ENCODE assay signal across 8 mouse cellular contexts in the genomic region with DNA sequence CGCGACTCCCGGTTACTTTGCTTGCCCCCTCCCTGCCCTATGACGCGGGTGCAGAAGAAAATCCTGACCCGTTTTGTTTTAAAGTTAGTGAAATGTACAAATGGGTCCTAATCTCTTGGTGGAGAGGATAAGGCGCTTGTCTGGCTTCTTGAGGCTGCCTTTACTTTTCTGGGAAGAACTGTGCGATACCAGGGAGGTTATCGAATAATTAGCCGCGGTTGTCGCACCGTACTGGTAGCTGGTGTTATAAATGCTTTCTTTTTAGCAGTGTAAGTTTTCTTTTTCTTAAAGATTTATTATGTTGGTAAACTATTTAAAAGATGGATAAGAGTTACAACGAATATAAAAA. TPM values are rescaled to one million over a fixed set of nuclear protein-coding genes. Genes with fewer than 3 reads are reported as not detected.
DNase-seq lines count a peak whose midpoint lies in the region; ATAC-seq and TF ChIP-seq lines count a peak whose summit lies in the region.

No protein-coding gene starts in this region.

- TF ChIP-seq EP300 in heart, adult 2 months (IDR thresholded peaks at IDR 0.05; ENCODE audit: insufficient read depth, low read depth, low read length) = no peak

- H3K79me3 ChIP-seq in C2C12 (ENCODE audit: low read depth) = no peaks in the 10 kb centered on the region

- DNase-seq in heart, adult 2 months = no peak
- DNase-seq in heart, adult 9 months (ENCODE audit: low spot score in 2 of 2) = no peak
- no peak for DNase-seq in liver, embryonic 11.5 days (ENCODE audit: low spot score)
- no peak for DNase-seq in adrenal gland, postnatal 36 days
- no peak for DNase-seq in adrenal gland, postnatal 4 days (ENCODE audit: low spot score in 2 of 2)
- no peak for DNase-seq in right cerebral cortex, postnatal 25 days

- peak; percentile 52 for ATAC-seq in erythroid progenitor cell, adult 5-6 weeks (replicated peaks; ENCODE audit: low FRiP score, poor library complexity, severe bottlenecking)
- ATAC-seq in liver, embryonic 11.5 days (replicated peaks; ENCODE audit: low FRiP score) = no peak

- no peak for TF ChIP-seq POLR2A in heart, adult 2 months (IDR thresholded peaks at IDR 0.05; ENCODE audit: insufficient read depth, low read depth, low read length)

- no peaks in the 10 kb centered on the region for H3K36me3 ChIP-seq in heart, adult 2 months (ENCODE audit: control insufficient read depth, insufficient read depth, low read length)
- H3K36me3 ChIP-seq in C2C12 (ENCODE audit: control insufficient read depth, insufficient read depth) = peaks cover 6% of the 10 kb centered on the region
- no peaks in the 10 kb centered on the region for H3K36me3 ChIP-seq in liver, embryonic 11.5 days (ENCODE audit: control insufficient read depth, insufficient read depth, low read length)

- H3ac ChIP-seq in C2C12 (ENCODE audit: control insufficient read depth, insufficient read length, low read depth) = peak overlapping the region; percentile 76

- H3K27me3 ChIP-seq in heart, adult 2 months (ENCODE audit: control insufficient read depth, insufficient read depth, low read length) = no peaks in the 10 kb centered on the region
- no peaks in the 10 kb centered on the region for H3K27me3 ChIP-seq in C2C12 (ENCODE audit: control insufficient read depth, insufficient read depth, insufficient read length)
- H3K27me3 ChIP-seq in liver, embryonic 11.5 days (replicated peaks; ENCODE audit: control insufficient read depth, insufficient read depth, low read length) = no peaks in the 10 kb centered on the region

- peaks cover 1% of the 10 kb centered on the region for H3K4me1 ChIP-seq in heart, adult 2 months (ENCODE audit: control insufficient read depth, insufficient read depth, low read length)
- H3K4me1 ChIP-seq in liver, embryonic 11.5 days (replicated peaks; ENCODE audit: control insufficient read depth, insufficient read depth, low read length) = peaks cover 13% of the 10 kb centered on the region

- peak overlapping the region; percentile 72 for H3K9ac ChIP-seq in heart, adult 2 months (ENCODE audit: low read depth, low read length)
- H3K9ac ChIP-seq in liver, embryonic 11.5 days (ENCODE audit: low read depth, low read length) = peak overlapping the region; percentile 89

- no peaks in the 10 kb centered on the region for H3K79me2 ChIP-seq in heart, adult 2 months (replicated peaks; ENCODE audit: control insufficient read depth, insufficient read depth, low read length)
- no peaks in the 10 kb centered on the region for H3K79me2 ChIP-seq in C2C12 (ENCODE audit: control insufficient read depth, insufficient read depth)

- TF ChIP-seq CTCF in heart, adult 2 months (IDR thresholded peaks at IDR 0.05) = no peak
- no peak for TF ChIP-seq CTCF in C2C12 (IDR thresholded peaks at IDR 0.05; ENCODE audit: control insufficient read depth, insufficient read depth, insufficient read length)

- no peaks in the 10 kb centered on the region for H3K9me3 ChIP-seq in liver, embryonic 11.5 days (ENCODE audit: control insufficient read depth, low read length)

- intact Hi-C loops in heart, adult 2 months (cut with DNase I) = loop anchor here (2.0 to 5.0 kb wide), 2 partner anchors 20 to 153 kb away; partner anchors contain the start of gene Tmem41a

- peak overlapping the region; percentile 100 for H3K4me3 ChIP-seq in heart, adult 2 months
- peak overlapping the region; percentile 76 for H3K4me3 ChIP-seq in C2C12 (ENCODE audit: insufficient read depth, poor library complexity, severe bottlenecking)
- H3K4me3 ChIP-seq in liver, embryonic 11.5 days (ENCODE audit: low read depth, low read length) = peak overlapping the region; percentile 89

- WGBS in heart, adult 2 months = 1% methylated on average over 14 of the region's 14 CpGs
- 2% methylated on average over 14 of the region's 14 CpGs for WGBS in liver, embryonic 11.5 days

- H3K4me2 ChIP-seq in liver, embryonic 11.5 days = peak overlapping the region; percentile 82

- peak overlapping the region; percentile 96 for H3K27ac ChIP-seq in heart, adult 2 months
- H3K27ac ChIP-seq in liver, embryonic 11.5 days (ENCODE audit: low read depth, low read length) = peak overlapping the region; percentile 94

TF ChIP-seq in C2C12, 6 proteins besides CTCF, POLR2A, EP300 and RAD21:
- TF ChIP-seq FOSL1 (IDR thresholded peaks at IDR 0.05; ENCODE audit: insufficient read depth, low read length, poor library complexity, severe bottlenecking) = no peak
- TF ChIP-seq CEBPB (IDR thresholded peaks at IDR 0.05; ENCODE audit: low read depth) = no peak
- no peak for TF ChIP-seq MYOG (IDR thresholded peaks at IDR 0.05; ENCODE audit: control insufficient read depth, extremely low read depth, insufficient read length)
- TF ChIP-seq USF1 (IDR thresholded peaks at IDR 0.05; ENCODE audit: low read depth) = no peak
- TF ChIP-seq MAX (IDR thresholded peaks at IDR 0.05) = no peak
- TF ChIP-seq MYOD1 (IDR thresholded peaks at IDR 0.05; ENCODE audit: control insufficient read depth, insufficient read length, low read depth) = no peak

RNA-seq across cellular contexts. Expression of gene Map3k13, which starts 0.5 kb away (rescaled TPM):
- total RNA-seq in heart, adult 2 months (2021) = under 1 TPM; 0.96 to 0.97 TPM
- polyA plus RNA-seq in heart, adult 2 months (2012; rRNA removed) = 0.62 and 1.1 TPM in 2 replicates
- 0.12 TPM for polyA plus RNA-seq in C2C12 (2012; fragmentation: generic; extraction: Trizol)
- not detected in 2 replicates for total RNA-seq in erythroid progenitor cell, adult 5-6 weeks (2015; ENCODE audit: low replicate concordance)
- total RNA-seq in erythroid progenitor cell, adult 5-6 weeks (2017; ENCODE audit: low replicate concordance) = 0.39 and 0.53 TPM in 2 replicates
- 0.55 and 0.59 TPM in 2 replicates for polyA plus RNA-seq in liver, embryonic 11.5 days (2014; fragmentation: Nextera tagmentation; extraction: Ambion mirVana)
- total RNA-seq in adrenal gland, postnatal 36 days (2021) = 1 to 10 TPM in 1 of 2 experiments, under 1 TPM in 1; 0.82 to 1.1 TPM
- 1 to 10 TPM; 2.1 to 2.2 TPM for total RNA-seq in adrenal gland, postnatal 4 days (2021)

RNA-seq across cellular contexts. Expression of gene Ehhadh, which starts 7.1 kb away (rescaled TPM):
- 10 to 100 TPM; 13.6 to 16.9 TPM for total RNA-seq in heart, adult 2 months (2021)
- 6.6 and 10.7 TPM in 2 replicates for polyA plus RNA-seq in heart, adult 2 months (2012; rRNA removed)
- polyA plus RNA-seq in C2C12 (2012; fragmentation: generic; extraction: Trizol) = 0.15 TPM
- total RNA-seq in erythroid progenitor cell, adult 5-6 weeks (2015; ENCODE audit: low replicate concordance) = 0.72 and 2.9 TPM in 2 replicates
- total RNA-seq in erythroid progenitor cell, adult 5-6 weeks (2017; ENCODE audit: low replicate concordance) = 0.64 and 0.98 TPM in 2 replicates
- polyA plus RNA-seq in liver, embryonic 11.5 days (2014; fragmentation: Nextera tagmentation; extraction: Ambion mirVana) = 5.3 and 6.7 TPM in 2 replicates
- total RNA-seq in adrenal gland, postnatal 36 days (2021) = 10 to 100 TPM; 35.8 to 59.4 TPM
- total RNA-seq in adrenal gland, postnatal 4 days (2021) = 10 to 100 TPM; 25.8 to 31.0 TPM
